Mouse (Mus musculus): Measurements from ENCODE around the gene Fbxo47.

Gene Fbxo47

DNA sequence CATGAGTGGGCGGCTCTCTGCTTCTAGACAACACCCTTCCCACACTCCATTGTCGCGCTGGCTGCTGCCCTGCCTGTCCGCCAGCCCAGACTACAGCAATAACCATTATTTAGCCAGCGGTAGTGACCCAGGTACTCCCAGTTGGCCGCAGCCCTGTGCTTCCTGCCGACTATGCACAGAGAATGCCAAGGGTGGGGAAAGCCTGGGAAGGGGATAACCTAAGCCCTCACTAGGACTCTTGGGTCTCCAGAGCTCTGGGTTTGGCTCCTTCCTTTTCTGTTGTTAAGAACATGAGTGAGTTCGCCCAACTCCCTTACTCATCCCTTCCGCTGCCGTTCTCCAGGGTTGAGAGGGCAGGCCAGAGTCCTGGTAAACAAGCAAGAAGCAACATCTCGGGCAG, 52.0 kb downstream of the Fbxo47 start:
- no peak for DNase-seq (ENCODE audit: low read depth in 1 of 2, low spot score in 2 of 2)

DNA sequence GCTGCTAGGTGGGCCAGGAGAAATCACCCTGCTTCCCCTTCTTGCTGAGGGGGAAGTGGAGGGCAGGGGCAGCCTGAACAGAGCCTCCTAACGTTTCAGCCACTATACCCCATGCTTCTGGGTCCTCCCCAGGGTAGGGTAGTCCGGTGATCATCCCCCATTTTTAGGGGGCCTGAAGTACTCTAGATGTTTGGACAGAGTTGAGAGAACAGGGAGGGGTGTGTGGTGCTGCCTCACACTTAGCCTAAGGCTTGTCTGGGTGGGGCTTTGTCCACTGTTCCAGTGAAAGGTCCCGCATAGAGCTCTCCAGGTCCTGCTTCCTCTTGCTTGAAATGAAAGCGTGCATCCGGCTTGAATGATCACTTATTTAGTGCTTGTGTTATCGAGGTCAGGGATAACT, 53.5 kb downstream of the Fbxo47 start:
- DNase-seq (ENCODE audit: low read depth in 1 of 2, low spot score in 2 of 2): peak in 1 of 2 experiments; percentile 43

DNA sequence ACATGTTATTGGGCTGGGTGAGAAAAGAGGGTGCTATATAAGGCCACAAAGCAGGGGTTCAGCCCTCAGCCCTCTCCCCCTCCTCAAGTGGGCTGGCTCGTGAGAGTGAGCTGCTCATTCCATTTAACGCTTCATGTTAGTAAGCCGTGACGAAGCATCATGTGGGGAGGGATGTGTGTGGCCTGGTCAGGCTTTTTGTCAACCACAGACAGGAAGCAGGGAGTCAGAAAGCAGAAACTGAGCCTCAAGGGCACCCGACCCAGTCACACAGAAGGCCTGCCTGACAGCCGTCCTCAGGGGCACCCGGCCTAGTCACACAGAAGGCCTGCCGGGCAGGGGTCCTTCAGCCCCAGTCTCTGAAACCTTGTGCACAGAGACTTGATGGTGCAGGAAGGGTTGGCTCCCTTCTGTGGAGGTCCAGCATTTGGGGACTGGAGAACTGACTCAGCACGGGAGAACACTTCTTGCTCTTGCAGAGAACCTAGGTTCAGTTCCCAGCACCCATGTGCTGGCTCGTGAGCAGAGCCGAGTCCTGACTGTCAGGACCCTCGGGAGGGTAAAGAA, 54.0 kb downstream of the Fbxo47 start:
- peak; percentile 76 to 77 for DNase-seq (ENCODE audit: low read depth in 1 of 2, low spot score in 2 of 2)

DNA sequence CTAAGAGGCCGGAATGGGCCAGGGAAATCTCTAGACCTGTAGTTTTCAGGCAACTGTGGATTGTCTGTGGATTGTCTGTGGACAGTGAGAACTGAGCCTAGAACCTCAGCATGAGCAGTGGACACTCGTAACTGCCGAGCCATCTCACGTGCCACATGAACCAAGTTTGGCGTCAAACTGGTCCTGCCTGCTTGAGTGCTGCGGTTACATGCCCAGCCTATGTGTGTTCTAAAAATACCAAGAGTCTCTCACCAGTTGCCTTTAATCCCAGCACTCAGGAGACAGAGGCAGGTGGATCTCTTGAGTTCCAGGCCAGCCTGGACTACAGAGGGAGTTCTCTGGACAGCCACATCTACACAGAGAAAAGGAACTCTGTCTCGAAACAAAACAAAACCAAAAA, 54.6 kb downstream of the Fbxo47 start:
- DNase-seq (ENCODE audit: low read depth in 1 of 2, low spot score in 2 of 2): no peak

DNA sequence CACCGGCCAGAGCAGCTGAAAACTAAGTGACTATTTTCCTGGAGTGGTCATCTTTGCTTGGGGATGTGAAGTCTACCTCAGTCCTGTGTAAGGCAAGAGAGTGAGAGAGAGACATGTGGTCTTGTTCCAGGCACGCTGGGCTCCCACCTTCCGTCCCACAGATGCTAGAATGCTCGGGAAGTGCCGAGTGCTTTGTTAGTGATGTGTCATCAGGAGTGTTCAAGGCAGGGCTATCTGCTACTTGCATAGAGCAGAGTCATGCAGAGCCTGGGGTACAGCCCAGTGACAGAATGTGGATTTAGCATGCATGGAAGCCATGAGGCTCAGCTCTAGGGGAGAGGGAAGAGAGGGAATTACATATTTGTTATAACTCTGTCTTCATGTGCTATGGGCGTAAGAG, 56.3 kb downstream of the Fbxo47 start:
- DNase-seq (ENCODE audit: low read depth in 1 of 2, low spot score in 2 of 2): no peak

DNA sequence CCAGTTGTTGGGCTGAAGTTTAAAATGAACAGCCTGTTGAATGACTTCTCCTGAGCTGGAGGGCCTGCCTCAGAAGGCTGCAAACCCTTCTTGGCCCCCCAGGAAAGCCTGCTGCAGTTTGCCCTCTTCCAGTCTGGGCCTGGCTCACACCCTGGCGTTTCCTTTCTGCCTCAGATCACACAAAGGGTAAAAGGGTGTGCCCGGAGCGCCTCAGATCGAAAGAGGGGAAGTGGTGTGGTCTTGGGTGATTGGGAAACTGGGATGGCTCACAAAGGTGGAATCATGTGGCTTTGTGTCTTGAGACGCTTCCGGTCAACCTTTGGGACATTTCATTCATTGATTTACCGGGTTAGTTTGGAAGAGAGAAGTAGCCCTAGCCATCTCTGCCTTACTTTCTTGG, 57.5 kb downstream of the Fbxo47 start:
- peak in 1 of 2 experiments; percentile 50 for DNase-seq (ENCODE audit: low read depth in 1 of 2, low spot score in 2 of 2)

DNA sequence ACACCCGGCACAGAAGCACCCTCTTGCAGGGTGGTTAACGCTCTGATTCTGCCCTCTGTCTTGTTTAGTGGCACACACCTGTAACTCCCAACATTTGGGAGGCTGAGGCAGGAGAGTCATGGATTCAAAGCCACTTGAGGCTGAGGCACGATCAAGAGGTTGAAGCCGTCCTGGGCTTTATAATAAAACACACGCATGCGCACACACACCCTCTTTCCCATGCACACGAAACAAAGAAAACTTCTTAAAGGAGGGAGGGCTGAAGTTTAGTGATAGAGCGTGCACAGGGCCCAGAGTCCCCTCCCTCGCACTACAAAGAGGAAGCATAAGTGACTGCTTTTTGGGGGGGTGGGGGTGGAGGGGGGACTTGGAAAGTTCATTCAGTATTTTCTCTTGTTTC, 58.0 kb downstream of the Fbxo47 start:
- no peak for DNase-seq (ENCODE audit: low read depth in 1 of 2, low spot score in 2 of 2)

DNA sequence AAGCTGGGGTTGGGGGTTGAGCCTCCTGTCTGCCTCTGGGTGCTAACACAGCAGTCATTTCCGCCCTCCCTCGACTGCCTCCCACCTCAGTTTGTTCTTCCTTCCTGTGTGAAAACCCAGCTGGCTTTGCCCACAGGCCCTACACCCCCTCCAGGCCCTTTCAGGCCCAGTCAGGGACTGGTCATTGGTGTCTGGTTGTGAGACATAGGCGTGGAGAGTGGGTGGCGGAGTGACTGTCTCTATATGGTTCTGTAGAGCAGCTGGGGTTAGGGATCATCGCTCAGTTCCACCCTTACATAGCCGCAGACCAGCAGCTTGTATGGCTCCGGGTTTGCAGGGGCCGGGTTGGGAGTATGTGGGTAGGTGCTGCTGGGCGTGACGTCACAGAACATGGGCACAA, 58.7 kb downstream of the Fbxo47 start:
- no peak for DNase-seq (ENCODE audit: low read depth in 1 of 2, low spot score in 2 of 2)

DNA sequence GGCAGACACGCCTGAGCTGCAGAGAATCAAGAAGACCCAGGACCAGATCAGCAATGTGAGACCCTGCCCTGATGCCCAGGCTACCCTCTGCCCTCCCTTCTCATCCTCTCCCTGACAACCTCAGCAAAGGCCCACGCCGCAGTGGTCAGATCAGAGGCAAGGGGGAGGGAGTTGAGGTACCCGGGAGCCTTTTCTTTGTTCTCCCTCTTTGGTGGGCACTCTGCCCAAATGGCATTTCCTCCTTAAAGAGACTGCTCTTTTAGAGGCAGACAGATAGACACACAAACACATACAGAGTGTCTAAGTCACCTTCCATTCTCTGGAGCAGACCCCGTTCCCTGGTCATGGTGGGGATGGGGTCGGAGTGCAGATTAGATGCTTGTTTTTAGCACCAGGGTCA, 59.1 kb downstream of the Fbxo47 start:
- DNase-seq (ENCODE audit: low read depth in 1 of 2, low spot score in 2 of 2): no peak

DNA sequence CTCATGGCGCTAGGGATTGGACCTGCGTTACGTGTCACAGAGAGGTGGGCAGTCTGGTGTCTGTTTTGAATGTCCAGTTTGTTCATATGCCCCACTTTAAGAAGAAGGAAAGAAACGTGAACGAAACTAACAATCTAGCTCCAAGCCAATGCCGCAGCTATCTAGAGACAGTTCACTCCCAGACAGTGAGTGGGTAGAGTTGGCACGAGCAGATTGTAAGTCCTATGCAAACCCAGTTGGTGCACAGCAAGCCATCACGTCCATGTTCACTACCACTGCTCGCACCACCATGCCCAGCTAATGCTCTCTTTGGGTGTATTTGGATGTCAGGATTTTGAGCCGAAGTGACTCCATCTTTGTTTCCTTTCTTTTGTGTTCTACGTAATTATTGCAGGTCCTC, 59.8 kb downstream of the Fbxo47 start:
- DNase-seq (ENCODE audit: low read depth in 1 of 2, low spot score in 2 of 2): no peak

DNA sequence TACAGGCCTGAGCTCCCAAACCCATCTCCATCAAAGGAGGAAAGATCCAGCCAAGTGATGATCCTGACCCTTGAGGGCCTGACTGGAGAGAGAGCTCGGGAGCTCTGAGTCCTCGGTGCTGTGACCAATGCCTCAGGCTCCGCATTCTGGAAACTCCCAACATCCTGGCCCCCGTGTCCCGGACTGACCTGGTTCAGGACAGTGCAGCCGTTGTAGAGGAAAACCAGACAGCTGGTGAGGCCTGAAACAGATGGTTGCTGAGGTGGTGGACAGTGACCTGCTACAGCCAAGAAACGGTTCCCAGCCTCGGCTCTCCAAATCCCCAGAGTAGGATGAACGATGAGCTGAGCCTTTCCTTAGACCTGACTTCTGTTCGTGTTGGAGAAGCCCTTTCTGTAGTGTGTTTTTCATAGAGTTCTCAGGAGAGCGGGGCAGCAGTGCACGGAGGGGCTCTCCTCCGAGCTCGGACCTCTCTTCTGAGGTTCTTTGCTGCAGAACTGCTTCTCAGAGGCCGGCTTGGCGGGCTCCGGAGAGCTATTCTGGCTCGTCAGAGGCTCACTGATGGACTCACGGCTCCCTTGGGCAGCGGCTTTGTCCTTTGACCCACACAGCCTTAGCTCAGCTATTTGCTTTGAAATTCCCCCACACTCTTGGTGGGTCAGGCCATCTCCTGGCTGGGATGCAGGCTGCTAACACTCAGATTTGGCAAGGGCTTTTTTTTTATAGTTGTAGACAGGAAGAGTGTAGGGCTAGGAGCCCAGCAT, 60.9 kb downstream of the Fbxo47 start:
- DNase-seq (ENCODE audit: low read depth in 1 of 2, low spot score in 2 of 2): no peak

DNA sequence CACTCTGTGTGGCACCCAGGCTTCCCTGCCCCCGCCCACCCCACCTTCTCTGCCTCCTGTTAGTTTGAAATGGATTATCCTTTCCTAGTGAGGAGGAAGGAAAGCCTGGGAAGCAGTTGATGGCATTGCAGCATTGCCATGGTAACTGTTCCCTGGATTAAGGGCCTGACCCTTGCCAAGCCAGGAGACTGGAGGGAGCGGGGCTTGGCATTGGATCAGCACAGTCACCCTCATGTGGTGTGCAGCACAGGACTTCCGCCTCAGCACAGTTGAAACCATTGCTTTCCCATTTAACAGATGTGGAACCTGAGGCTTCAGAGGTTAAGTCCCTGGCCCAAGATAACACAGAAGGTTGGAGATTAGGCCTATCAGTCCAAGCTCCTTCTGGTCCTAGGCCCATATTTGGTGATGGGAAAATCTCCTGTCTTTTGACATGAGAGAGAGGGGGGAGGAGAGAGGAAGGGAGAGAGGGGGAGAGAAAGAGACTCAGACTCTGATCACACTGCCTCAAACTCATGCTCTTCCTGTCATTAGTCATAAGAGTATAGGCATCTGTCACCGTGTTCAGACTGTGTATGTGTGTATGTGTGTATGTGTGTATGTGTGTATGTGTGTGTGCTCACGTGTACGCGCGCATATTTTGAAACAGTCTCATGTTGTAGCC, 62.4 kb downstream of the Fbxo47 start:
- DNase-seq (ENCODE audit: low read depth in 1 of 2, low spot score in 2 of 2): no peak

DNA sequence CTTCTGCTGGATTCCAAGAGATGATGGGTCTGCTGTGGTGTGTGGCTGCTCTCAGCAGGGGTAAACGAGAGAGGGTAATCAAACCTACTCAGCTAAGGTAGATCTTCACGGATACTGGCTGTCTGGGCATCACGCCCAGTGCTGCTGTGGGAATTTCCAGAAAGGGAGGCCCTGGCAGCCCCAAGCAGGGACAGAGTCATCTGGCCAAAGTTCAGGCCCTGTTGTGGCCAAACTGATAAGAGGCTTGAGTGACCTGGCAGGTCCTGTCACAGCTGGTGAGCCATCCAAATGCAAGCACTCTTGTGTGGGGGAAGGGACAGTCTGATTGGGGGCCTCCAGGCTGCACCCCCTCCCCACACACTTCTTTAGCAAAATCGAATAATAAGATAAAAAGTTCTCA, 63.1 kb downstream of the Fbxo47 start:
- DNase-seq (ENCODE audit: low read depth in 1 of 2, low spot score in 2 of 2): no peak

DNA sequence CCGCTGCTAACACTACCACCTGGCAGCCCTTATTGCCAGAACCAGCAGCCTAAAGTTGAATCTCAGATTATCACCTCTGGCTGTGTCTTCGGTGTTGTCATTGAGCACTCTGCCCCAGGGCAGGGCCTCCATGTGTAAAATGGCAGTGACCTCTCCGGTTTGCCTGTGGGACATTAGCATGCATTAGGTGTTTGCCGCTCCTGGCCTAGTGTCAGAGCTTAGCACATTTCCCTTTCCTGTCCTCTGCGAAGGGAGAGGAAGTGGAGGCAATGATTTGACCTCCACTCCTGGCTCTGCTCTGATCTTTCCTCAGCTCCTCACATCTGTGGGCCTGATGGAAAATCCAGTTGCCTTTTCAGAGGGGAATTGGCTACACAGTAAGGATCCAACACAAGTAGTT, 64.0 kb downstream of the Fbxo47 start:
- DNase-seq (ENCODE audit: low read depth in 1 of 2, low spot score in 2 of 2): no peak

DNA sequence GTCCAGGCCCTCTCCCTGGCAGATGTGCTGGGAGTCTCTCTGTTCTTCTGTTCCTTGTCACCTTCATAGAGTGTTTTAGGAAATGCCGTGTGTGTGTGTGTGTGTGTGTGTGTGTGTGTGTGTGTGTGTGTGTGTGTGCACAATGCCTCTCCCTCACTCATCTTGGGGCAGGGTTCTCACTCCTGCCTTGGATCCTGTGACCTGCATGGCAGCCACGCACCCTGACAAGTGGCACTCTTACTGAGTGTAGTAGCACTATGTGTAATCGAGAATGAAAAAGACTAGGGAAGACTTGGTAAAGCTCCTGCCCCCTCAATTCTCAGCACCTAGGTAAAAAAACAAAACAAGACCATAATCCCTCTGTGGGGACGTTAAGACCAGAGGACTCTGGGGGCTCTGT, 64.9 kb downstream of the Fbxo47 start:
- no peak for DNase-seq (ENCODE audit: low read depth in 1 of 2, low spot score in 2 of 2)

DNA sequence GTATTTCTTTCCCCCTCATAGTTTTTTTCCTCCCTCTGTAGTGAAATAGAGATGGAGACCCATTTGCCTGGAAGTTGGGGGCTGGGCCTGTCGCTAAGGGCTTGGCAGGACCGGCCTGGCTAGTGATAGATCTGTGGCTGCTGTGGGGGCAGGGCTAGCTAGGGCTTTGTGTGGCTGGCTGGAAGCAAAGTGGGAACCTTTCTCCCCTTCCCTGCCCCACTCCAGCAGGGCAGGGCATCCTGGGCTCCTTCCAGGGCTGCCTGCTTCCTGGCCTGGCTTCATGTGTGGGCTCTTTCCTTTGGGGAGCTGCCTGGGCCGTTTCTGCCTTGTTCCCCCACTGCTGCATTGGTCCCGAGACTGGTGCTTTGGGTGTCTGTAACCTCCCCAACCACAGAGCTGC, 65.4 kb downstream of the Fbxo47 start:
- DNase-seq (ENCODE audit: low read depth in 1 of 2, low spot score in 2 of 2): no peak

DNA sequence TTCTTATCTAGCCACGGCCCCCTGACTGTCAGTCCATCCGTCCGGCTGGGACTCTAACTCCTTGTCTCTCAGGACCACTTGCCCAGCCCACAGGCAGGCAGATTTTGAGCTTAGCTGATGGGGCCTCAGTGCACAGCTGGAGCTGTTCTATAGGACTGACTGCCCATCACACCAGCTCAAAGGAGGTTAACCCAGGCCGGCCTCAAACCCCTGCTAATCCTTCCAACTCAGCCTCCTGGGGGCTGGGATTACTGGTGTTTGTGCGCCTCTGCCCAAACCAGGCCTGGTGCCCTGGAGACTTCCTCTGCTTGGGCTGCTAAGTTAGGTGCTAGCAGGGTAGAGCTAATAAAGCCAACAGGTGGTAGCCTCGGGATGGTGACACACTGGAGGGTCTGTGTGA, 66.0 kb downstream of the Fbxo47 start:
- DNase-seq (ENCODE audit: low read depth in 1 of 2, low spot score in 2 of 2): no peak

DNA sequence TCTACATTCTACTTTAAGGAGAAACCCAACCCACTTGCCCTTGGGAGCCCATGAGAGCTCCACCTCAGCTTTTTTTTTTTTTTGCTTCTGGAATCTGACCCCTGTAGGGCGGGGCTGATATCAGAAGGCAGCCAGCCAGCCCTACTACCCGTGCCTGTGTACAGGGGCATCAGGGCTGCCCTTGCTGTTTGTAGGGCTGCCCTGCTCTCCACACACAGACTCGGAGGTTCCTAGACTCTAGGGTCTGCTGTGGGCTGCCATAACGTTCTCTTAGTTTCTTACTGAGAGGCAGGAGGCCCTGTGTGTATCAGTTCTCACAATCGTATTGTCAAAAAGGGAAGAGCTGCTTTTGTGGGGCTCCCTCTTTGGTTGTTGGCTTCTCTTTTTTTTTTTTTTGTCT, 66.6 kb downstream of the Fbxo47 start:
- DNase-seq (ENCODE audit: low read depth in 1 of 2, low spot score in 2 of 2): no peak

DNA sequence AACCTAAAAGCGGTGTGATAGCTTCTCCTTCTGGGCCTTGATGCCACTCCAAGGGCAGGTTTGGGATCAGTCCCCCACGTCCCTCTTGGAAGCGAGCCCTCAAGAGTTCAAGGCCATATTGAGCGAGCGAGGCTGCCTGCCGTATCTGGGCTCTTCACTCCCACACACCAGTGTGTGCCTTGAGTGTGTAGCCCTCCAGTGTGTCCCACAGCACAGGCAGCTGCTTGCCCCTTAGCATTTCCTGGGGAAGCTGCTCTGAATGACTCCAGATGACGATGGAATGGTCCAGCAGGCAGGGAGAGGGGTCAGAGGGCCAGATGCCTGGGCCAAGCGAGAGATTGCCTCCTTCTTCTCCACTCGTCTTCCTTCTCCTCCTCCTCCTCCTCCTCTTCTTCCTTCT, 67.0 kb downstream of the Fbxo47 start:
- no peak for DNase-seq (ENCODE audit: low read depth in 1 of 2, low spot score in 2 of 2)

DNA sequence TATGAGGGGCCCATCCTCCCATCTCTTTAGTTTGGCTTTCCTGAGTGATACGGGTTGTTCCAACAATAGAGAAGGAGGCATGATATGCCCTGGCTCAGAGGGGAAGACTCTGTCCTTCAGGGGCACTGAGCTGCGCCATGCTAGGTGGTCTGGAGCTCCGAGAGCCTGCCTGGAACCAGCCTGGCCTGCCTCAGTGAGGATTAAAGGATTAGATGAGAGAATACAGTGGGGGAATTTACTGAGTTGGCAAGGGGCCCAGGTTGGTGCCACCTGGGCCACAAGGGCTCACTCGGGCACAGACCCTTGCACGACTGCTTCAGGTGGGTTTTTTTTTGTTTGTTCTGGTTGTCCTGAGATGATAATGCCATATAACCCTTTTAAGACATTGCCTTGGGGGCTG, 67.8 kb downstream of the Fbxo47 start:
- no peak for DNase-seq (ENCODE audit: low read depth in 1 of 2, low spot score in 2 of 2)

DNA sequence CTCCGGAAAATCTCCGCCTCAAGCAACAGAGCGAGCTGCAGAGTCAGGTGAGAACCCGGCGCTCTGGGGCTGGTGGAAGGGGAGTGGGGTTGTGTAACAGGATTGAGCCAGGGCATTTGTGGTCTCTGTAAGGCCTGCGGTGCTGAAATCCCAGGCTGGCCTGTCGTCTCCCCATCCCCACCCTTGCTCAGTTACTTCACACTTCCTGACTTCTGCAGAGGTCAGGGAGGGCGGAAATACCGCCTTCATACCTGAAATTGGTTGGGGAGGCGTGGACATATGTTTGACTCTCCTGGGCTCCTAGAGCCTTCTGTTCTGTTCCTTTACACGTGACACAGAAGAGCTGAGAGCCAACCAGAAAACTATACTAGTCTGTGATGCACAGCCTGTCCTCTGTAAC, 68.2 kb downstream of the Fbxo47 start:
- no peak for DNase-seq (ENCODE audit: low read depth in 1 of 2, low spot score in 2 of 2)

DNA sequence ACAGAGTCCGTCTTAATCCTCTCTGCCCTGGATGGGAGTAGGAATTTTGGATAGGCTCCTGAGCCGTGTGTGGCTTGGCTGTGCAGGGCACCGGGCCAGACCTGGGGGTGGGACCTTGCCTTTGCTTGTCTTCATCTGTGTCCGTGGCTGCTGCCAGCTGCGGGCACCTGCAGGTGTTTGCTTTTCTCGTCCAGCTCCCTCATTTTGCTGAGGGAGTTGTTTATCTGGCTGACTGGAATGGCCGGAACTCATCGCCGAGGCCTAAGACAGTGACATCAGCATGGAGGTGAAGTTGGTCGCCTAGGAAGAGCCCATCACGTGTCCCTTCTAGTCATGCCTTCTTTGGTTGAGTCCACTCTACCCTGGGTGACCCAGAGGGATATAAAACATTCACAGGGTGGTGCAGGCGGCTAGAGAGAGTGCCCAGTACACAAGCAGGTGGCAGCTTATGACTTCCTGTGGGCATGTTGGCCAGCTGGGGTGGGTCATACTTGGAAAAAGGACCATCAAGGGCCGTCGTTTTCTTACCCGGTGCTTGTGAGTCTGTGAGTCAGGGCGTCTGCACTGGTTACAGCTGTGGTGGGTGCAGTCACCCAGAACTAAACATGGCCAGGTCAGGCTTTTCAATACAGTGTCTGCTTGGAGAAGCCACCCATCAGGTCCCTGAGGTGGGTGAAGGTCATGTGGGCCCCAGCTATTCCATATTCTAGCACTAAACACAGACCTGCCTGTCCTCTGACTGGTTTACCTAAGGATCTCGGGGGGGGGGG, 70.0 kb downstream of the Fbxo47 start:
- DNase-seq (ENCODE audit: low read depth in 1 of 2, low spot score in 2 of 2): no peak
